Mouse (Mus musculus): ENCODE data around the gene Ubxn7.
"Not testable (repeated sequence)": the region's sequence is repeated elsewhere in the genome, so short reads cannot be mapped to it uniquely, and the experiment has no call there.

Ubxn7 gene

DNA sequence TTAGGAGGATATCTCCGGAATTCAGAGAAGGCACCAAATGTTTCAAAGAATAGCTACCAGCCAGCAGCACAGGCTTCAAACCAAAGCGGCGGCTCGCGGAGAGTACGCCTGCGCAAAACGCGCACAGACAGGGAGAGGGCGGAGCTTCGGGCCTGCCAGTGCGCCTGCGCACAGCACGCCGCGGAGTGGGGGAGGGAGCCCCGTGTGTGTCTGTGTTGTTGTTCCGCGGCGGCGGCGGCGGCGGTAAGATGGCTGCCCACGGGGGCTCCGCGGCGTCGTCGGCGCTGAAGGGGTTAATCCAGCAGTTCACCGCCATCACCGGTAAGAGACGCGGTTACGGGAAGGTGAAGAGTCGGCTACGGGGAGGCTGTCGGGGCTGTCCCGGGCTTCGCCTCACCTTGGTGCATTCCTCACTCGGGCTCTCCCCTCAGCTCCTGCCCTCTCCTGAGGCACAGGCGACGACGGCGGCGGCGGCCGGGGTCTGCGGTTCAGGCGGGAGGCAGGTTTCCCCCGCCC lies at the start of gene Ubxn7:
TSS of gene Ubxn7 (plus strand) at position 218 of the 516 bp plus-strand sequence.
- peak; percentile 96 for DNase-seq (ENCODE audit: extremely low read depth, insufficient read length, low spot score)

DNA sequence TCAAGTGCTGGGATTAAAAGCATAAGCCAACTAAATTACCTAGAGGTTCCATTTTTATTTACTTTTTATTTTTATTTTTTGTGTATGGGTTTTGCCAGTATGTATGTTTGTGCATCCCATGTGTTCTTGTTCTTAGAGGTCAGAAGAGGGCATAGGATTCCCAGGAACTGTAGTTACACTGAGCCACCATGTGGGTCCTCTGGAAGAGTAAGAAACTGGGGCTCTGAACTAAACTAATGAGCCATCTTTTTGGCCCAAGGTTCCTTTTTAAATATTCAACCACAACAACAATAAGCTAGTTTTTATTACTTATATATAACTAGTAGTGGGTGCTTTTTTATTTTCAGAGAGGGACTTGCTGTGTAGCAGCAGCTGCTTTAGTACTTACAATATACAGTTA lies 49.4 kb upstream of the Ubxn7 start:
- no peak for DNase-seq (ENCODE audit: extremely low read depth, insufficient read length, low spot score)

DNA sequence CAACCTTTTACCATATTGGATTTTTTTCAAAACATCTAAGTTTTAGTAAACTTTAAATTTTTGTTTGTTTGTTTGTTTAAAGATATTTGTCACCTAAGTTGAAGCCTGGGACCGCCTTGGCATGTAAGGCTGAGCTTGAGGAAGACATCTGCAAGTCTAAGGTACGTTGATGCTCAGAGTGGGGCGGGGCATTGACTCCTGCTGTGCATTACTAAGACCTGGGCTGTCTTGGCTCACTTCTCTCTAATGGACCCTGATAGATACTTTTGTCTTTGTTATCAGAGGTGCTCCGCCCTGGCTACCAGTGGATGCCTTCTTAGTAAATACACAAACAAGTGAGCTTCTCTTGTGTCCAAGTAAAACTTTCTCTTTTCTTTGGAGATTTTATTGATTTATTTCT lies 40.2 kb upstream of the Ubxn7 start:
- no peak for DNase-seq (ENCODE audit: extremely low read depth, insufficient read length, low spot score)

DNA sequence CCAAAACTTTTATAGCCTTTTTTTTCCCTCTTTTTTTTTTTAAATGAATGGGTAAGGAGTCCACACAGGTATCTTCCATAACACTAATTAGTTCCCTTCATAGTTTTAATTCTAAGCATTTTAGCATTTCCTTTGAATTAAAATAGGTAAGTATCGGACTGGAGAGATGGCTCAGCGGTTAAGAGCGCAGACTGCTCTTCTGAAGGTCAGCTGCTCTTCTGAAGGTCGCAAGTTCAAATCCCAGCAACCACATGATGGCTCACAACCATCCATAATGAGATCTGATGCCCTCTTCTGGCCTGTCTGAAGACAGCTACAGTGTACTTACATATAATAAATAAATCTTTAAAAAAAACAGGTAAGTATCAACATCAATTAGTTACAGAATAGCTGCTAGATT lies 32.4 kb upstream of the Ubxn7 start:
- not testable (repeated sequence) for DNase-seq (ENCODE audit: extremely low read depth, insufficient read length, low spot score)

DNA sequence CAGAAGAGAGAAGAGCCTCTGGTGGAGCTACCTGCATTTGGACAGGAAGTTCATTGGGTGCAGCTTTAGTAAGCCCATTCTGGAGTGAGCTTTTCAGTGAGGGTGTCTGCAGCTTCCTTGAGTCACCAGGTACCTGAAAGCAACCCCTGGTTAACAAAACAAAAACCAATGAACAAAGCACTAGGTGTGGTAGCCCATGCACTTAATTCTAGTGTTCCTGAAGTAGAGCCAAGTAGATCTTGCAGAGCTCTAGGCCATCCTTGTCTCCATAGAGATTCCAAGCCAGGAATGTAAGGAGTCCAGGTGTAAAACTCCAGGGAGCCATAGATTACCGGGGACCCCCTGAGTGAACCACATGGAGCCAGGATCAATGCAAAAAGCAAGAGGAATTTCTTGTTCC lies 29.0 kb upstream of the Ubxn7 start:
- no peak for DNase-seq (ENCODE audit: extremely low read depth, insufficient read length, low spot score)

DNA sequence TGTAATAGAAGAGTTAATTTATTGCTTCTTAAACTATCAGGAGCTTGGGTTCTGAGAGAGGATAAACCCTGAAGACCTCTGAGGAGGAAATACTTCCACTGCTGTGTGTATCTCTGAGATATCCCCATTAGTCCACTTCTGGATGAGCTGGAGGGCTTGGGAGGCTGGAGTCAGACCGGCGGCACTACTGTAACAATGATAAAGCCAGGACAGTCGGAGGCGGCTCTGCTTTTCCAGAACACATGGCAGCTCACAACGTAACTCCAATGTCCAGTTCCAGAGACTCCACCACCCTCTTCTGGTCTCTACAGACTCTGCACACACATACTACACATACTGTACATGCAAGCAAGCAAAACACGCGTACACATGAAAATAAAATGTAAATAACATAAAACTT lies 28.2 kb upstream of the Ubxn7 start:
- no peak for DNase-seq (ENCODE audit: extremely low read depth, insufficient read length, low spot score)

DNA sequence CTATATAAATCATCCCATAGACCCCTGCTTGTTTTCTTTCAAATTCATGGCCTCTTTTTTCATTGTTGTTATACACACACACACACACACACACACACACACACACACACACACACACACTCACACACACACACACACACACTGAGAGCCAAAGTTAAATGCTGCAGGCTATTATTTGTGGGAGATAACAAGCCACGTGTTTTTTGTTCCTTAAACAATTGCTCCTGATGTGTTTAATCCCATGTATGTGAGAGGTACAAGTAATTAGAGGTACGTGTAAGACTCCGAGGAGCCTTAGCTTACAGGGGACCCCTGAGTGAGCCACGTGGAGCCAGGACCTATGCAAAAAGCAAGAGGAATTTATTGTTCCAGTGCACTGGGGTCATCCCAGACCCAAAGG lies 20.1 kb upstream of the Ubxn7 start:
- no peak for DNase-seq (ENCODE audit: extremely low read depth, insufficient read length, low spot score)

DNA sequence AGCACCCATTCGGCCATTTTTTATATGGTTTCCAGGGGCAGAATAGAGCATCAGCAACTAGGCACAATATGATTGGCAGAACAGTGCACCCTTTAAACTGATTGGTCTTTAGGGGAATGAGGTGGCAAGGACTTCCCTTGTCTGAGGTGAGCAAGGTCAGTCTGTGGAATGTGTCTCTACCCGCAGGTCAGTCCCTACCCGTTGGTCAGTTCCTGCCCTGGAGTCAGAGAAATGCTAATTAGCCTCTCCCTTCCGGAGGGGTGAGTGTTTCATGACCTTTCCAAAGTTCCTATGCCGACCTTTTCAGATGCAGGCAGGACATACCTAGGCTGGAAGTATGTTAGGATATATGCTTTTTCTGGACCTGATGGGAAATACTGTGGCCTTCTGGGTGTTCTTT lies 19.7 kb upstream of the Ubxn7 start:
- peak; percentile 35 for DNase-seq (ENCODE audit: extremely low read depth, insufficient read length, low spot score)

DNA sequence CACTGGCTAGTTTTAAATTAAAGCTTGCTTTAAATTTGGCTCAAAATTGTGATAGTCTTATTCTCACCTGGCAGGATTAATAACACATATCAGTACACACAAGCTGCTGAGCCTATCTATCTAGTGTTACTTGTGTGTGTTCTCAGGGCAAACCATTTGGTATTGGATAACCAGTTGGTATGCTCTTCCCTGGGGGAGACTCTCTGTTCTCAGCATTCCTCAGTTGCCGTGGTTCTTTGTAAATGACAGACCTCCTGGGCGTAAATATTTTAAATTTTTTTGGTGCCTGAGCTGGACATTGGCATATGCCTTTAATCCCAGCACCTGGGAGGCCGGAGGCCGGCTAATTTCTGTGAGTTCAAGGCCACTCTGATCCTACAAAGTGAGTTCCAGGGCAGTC lies 19.2 kb upstream of the Ubxn7 start:
- no peak for DNase-seq (ENCODE audit: extremely low read depth, insufficient read length, low spot score)

DNA sequence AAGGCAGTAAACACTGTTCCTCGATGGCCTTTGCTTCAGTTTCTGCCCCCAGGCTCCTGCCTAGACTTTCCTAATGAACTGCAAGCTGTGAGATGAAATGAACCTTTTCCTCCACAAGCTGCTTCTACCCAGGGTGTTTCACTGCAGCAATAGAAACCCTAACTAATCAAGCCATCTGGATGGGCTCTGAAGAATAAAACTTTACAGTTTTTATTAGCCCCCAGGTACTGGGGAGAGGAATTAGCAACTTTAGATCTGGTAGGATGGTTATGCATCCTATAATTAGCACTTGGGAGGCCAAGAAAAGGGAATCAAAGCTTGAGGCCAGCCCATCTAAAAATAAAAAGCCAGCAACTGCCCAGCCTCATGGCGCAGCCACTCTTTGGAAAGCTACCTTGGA lies 15.5 kb upstream of the Ubxn7 start:
- DNase-seq (ENCODE audit: extremely low read depth, insufficient read length, low spot score): no peak

DNA sequence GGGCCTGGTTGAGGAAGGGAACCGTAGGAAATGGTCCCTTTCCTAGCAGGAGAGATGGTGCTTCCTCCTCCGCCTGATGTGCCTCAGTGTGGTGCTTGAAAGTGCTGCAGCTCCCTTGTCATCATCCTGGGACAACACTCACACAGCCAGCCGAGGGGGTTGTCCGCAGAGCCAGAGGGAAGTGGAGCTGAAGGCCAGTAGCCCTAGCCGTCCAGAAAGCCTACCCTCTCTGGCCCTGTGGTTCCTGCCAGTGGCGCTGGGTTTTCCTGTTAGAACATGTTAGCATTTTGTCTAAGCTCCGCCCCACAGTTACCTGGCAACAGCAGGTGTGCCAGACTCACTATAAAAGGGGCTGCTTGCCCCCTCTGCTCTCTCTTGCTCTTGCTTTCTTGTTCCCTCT lies 8.1 kb upstream of the Ubxn7 start:
- no peak for DNase-seq (ENCODE audit: extremely low read depth, insufficient read length, low spot score)

DNA sequence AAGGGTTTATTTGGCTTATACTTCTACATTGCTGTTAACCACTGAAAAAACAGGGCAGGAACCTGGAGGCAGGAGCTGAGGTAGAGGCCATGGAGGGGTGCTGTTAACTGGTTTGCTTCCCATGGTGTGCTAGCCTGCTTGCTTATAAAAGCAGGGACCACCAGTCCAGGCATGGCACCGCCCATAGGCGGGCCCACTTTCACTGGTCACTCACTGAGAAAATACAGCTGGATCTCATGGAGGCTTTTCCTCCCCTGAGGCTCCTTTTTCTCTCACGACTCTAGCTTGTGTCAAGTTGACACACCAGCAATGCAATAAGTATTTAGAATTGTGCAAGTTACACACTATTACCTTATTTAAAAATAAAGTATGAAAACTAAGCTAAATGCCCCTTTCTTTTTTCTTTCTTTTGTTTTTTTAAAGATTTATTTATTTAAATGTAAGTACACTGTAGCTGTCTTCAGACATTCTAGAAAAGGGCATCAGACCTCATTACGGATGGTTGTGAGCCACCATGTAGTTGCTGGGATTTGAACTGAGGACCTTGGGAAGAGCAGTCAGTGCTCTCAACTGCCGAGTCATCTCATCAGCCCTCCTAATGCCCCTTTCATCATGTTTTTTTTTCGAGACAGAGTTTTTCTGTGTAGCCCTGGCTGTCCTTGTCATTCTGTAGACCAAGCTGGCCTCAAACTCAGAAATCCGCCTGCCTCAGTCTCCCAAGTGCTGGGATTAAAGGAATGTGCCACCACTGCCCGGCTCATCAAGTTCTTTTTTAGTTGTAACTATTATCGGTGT lies 984 bp upstream of the Ubxn7 start:
- no peak for DNase-seq (ENCODE audit: extremely low read depth, insufficient read length, low spot score)

DNA sequence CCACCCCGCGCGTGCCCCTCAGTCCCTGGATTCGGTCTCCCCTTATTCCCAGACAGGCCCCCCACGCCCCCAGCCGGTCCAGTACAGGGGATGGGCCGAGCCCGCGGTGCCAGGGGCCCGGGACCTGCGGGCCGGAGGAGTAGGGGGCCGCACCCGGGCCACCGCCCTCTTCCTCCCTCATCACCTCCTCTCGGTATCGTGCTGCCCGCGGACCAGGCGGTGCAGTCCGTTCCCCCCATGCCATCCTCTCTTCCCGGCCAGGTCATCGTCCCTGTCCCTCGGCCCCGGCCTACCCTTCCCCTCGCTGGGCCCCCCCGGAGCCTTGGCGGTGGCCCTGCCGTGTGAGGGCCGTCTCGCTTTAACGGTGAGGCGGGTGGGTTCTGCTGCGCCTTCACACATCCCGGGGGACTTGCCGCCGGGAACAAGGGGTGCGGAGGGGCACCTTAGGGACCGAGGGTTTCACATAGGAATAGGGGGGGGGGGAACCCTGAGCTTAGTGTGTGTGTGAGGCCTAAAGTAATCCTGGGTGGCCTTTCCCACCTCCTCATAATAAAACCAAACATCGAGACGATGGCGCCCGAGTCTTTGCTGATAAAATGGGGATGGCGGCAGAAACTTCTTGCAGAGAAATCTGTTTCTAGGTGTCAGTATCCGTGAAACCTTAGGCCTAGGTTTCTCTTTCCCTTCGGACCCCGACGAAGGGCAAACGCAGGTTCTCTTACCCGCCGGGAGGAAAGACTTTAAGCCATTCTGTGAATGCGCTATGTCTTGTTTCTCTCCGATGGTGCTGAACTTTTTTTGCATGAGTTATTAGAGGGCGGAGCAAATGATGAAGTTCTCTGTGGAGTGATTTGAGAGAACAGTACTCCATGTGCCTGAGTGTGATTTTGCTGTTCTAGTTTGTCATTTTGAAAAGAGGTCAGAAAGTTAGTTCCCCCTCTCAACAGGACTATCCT lies 777 bp downstream of the Ubxn7 start:
- DNase-seq (ENCODE audit: extremely low read depth, insufficient read length, low spot score): peak; percentile 65

DNA sequence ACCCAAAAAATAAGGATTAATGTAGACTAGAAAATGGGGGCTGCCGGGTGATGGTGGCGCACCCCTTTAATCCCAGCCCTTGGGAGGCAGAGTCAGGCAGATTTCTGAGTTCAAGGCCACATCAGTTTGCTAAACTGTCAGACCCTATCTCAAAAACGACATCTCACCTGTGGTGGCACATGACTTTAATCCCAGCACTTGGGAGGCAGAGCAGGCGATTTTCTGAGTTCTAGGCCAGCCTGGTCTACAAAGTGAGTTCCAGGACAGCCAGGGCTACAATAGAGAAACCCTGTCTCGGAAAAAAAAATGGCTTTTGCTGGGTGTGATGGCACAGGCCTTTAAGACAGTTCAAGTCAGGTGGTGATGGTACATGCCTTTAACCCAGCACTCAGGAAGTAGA lies 3.1 kb downstream of the Ubxn7 start:
- no peak for DNase-seq (ENCODE audit: extremely low read depth, insufficient read length, low spot score)

DNA sequence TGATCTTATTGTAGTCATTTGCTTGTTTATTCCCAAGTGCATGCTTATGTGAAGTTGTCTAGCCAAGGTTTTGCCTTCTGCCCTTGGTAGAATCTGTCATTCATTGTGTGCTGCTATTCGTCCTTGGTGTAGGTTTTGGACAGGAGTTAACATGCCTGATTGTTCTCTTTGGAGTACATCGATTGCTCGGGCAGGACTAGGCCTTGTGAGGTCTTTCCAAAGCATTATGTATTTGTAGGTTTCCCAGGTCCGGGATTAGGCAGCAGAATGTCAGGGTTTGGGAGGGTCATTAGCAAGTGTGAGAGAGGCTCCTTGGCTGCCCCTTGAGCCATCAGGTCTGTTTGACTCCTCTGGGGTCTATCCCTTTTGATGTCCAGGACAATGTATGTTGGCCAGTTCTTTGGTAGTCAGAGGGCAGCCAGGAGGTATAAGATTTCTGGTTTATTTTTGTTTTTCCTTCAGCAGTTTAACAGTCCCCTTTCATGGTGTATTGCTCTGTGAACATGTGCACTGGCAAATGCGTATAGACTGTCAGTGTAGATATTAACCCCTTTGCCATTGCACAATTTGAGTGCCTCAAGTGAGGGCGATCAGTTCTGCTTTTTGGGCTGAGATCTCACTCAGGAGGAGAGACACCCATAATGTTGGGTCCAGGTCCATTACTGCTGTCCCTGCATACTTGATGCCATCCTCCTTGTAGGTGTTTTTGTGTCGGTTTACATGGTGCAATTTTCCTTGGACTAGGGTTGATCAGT lies 4.1 kb downstream of the Ubxn7 start:
- DNase-seq (ENCODE audit: extremely low read depth, insufficient read length, low spot score): no peak

DNA sequence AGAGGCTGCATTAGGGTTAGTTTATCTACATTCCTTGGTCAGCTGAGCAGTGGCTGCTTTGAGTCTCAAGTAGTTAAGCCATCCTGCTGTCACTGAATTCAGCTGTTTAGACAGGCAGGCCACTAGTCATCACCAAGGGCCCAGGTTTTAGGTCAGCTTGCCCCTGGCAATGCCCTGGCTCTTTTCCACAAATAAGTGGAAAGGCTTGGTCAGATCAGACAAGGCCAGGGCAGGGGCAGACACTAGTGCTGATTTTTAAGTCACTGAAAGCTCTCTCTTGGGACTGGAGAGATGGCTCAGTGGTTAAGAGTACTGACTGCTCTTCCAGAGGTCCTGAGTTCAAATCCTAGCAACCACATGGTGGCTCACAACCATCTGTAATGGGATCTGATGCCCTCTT lies 4.9 kb downstream of the Ubxn7 start:
- no peak for DNase-seq (ENCODE audit: extremely low read depth, insufficient read length, low spot score)

DNA sequence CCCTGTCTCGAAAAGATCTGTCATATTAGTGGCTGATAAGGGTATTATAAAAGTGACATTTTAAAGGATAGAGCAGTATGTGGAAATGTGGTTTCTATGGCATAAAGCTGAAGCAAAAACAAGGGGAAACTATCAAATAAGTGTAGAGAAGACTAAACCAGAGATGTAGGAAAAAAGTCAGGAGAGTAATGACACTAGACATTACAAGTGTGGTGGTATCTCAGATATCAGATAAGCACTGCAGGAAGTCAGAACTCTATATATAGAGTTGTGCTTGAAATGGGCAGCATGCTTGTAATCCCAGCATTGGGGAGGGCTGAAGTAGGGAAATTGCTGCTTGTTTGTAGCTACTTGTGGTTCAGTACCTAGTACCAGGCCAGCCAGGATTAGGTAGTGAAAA lies 8.4 kb downstream of the Ubxn7 start:
- DNase-seq (ENCODE audit: extremely low read depth, insufficient read length, low spot score): no peak

DNA sequence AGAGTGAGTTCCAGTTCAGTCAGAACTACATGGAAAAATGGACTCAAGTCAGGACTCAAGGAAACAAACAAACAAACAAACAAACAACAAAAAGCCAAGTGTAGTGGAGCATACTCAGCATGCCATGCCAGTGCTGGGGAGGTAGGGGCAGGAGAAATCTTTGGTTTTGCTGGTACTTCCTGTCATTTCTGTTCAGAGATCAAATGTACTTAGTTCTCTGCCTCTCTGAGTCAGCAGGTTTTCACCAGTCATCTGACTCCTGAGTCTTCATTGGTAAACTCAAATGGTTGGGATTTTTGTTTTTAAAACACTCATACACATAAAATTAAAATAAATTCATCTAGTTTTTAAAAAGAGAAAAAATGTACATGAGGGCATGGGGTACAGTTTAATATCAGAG lies 13.5 kb downstream of the Ubxn7 start:
- DNase-seq (ENCODE audit: extremely low read depth, insufficient read length, low spot score): no peak

DNA sequence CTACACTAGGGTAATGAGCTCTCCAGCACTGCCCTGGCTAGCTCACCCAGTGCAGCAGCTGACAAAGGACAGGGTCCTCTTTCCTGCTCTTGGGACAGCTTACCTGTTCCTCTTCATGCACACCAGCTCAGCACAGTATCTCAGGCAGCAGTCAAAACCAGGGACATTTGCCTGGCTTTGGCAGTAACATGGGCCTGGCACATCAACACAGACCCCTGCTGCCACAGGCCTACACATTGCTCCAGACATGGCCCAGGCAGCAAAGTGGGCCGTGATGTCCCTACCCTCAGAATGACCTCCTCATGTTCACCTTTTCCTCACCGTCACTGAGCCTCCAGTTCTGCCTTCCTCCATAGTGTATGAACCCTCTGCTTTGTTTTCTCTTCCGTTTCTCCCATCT lies 18.7 kb downstream of the Ubxn7 start:
- no peak for DNase-seq (ENCODE audit: extremely low read depth, insufficient read length, low spot score)

DNA sequence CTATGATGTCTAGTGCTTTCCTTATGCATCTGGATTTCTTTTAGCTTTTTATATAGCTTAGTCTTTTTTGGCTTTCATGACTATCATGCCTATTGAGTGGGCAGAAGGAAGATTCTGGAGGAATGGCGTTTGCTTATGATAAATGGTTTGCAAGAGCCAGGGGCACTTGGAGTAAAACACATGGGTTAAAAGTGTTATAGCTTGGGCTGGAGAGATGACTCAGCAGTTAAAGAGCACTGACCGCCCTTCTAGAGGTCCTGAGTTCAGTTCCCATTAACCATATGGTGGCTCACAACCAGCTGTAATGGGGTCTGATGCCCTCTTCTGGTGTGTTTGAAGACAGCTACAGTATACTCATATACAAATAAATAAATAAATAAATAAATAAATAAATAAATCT lies 31.5 kb downstream of the Ubxn7 start:
- no peak for DNase-seq (ENCODE audit: extremely low read depth, insufficient read length, low spot score)

DNA sequence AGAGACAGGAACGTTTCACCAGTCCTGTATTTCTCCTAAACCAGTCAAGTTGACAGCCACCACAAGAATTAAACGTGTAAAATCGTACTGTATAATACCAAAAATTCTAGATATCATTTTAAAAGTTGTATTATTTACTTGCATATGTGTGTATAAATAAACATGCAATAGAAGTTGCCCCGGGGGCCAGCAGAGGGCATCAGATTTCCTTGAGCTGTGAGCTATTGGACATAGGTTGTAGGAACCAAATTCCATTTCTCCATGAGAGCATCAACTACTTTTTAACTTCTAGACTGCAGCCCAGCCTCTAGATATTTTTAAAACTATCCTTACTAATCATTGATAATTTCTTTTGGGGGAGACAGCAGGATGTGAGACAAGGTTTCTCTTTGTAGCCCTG lies 39.3 kb downstream of the Ubxn7 start:
- DNase-seq (ENCODE audit: extremely low read depth, insufficient read length, low spot score): no peak

All from 3134 (cell line).